22 mouse cellular contexts compared by ENCODE assay signal in genomic region chr6:55278520-55278919, GRCm38 (mm10). TPM values are rescaled to one million over a fixed set of nuclear protein-coding genes. Genes with fewer than 3 reads are reported as not detected.
DNase-seq lines count a peak whose midpoint lies in the region; ATAC-seq and TF ChIP-seq lines count a peak whose summit lies in the region.
"Had no signal": no experiment of that assay in that cellular context is flagged by ENCODE, and none has a peak within 500 bp of the region (broad histone marks: within the 10 kb centered on the region; RNA-seq: fewer than 3 reads in every experiment).

No protein-coding gene starts in this region.

- no peak overlapping the region for H3K9ac ChIP-seq in kidney, embryonic 16.5 days (replicated peaks; ENCODE audit: low read length)
- no peak overlapping the region for H3K9ac ChIP-seq in liver, embryonic 13.5 days
- H3K9ac ChIP-seq in liver, embryonic 11.5 days (ENCODE audit: low read depth, low read length), result no peak overlapping the region
- no peak overlapping the region for H3K9ac ChIP-seq in liver, postnatal 0 days (replicated peaks)
- H3K9ac ChIP-seq in midbrain, postnatal 0 days (replicated peaks; ENCODE audit: low read length, poor library complexity, severe bottlenecking), result no peak overlapping the region
- H3K9ac ChIP-seq: forebrain, embryonic 15.5 days; limb, embryonic 13.5 days; stomach, embryonic 15.5 days had no signal

- no peaks in the 10 kb centered on the region for H3K27me3 ChIP-seq in kidney, embryonic 16.5 days (ENCODE audit: insufficient read depth, low read length)
- no peaks in the 10 kb centered on the region for H3K27me3 ChIP-seq in liver, embryonic 13.5 days
- H3K27me3 ChIP-seq in liver, embryonic 11.5 days (replicated peaks; ENCODE audit: control insufficient read depth, insufficient read depth, low read length), result no peaks in the 10 kb centered on the region
- H3K27me3 ChIP-seq in liver, postnatal 0 days (ENCODE audit: insufficient read depth, low read length), result no peaks in the 10 kb centered on the region
- H3K27me3 ChIP-seq in midbrain, postnatal 0 days (ENCODE audit: insufficient read depth, low read length), result no peaks in the 10 kb centered on the region
- H3K27me3 ChIP-seq: forebrain, embryonic 15.5 days; limb, embryonic 13.5 days; stomach, embryonic 15.5 days had no signal

- TF ChIP-seq EP300 in liver, postnatal 0 days (IDR thresholded peaks at IDR 0.05; ENCODE audit: low read depth), result peak; percentile 72

- WGBS in kidney, embryonic 16.5 days, result 47% methylated on average over 4 of the region's 4 CpGs
- 61% methylated on average over 4 of the region's 4 CpGs for WGBS in liver, embryonic 13.5 days (ENCODE audit: insufficient replicate concordance)
- 69% methylated on average over 4 of the region's 4 CpGs for WGBS in liver, embryonic 11.5 days
- WGBS in liver, postnatal 0 days (ENCODE audit: insufficient replicate concordance), result 56% methylated on average over 4 of the region's 4 CpGs
- 97% methylated on average over 4 of the region's 4 CpGs for WGBS in midbrain, postnatal 0 days

- H3K4me3 ChIP-seq in kidney, embryonic 16.5 days (ENCODE audit: low read length), result no peak overlapping the region
- no peak overlapping the region for H3K4me3 ChIP-seq in liver, embryonic 13.5 days (replicated peaks)
- H3K4me3 ChIP-seq in liver, embryonic 11.5 days (ENCODE audit: low read depth, low read length), result no peak overlapping the region
- no peak overlapping the region for H3K4me3 ChIP-seq in liver, postnatal 0 days (ENCODE audit: low read depth, low read length)
- H3K4me3 ChIP-seq in midbrain, postnatal 0 days (ENCODE audit: low read depth, low read length), result no peak overlapping the region
- H3K4me3 ChIP-seq: forebrain, embryonic 15.5 days; limb, embryonic 13.5 days; midbrain, embryonic 10.5 days; stomach, embryonic 15.5 days had no signal

- DNase-seq in embryo, embryonic 10 days (ENCODE audit: low spot score), result peak; percentile 32
- no peak for DNase-seq in embryo, embryonic 9.5 days (ENCODE audit: extremely low spot score)
- DNase-seq in kidney, adult 18-20 months, result peak; percentile 41
- no peak for DNase-seq in liver, embryonic 13.5 days
- no peak for DNase-seq in liver, embryonic 11.5 days (ENCODE audit: low spot score)
- DNase-seq in liver, postnatal 0 days, result no peak
- no peak for DNase-seq in midbrain, postnatal 0 days (ENCODE audit: low spot score)
- DNase-seq: adrenal gland, postnatal 25 days; cerebellum, adult 8-10 months; gastrocnemius, postnatal 14 days; heart, postnatal 10 days; thymus, postnatal 36 days had no signal

- H3K4me2 ChIP-seq in kidney, embryonic 16.5 days (replicated peaks; ENCODE audit: low read depth, low read length), result no peak overlapping the region
- no peak overlapping the region for H3K4me2 ChIP-seq in liver, embryonic 13.5 days
- no peak overlapping the region for H3K4me2 ChIP-seq in liver, embryonic 11.5 days
- H3K4me2 ChIP-seq in liver, postnatal 0 days (ENCODE audit: low read depth, low read length), result no peak overlapping the region
- no peak overlapping the region for H3K4me2 ChIP-seq in midbrain, postnatal 0 days (ENCODE audit: low read depth, low read length, poor library complexity, severe bottlenecking)
- H3K4me2 ChIP-seq: forebrain, embryonic 15.5 days; heart, embryonic 11.5 days; limb, embryonic 13.5 days; stomach, embryonic 15.5 days had no signal

- TF ChIP-seq CTCF in liver, postnatal 0 days (IDR thresholded peaks at IDR 0.05; ENCODE audit: low read depth), result no peak
- TF ChIP-seq CTCF in midbrain, postnatal 0 days (IDR thresholded peaks at IDR 0.05), result no peak

- peaks cover 4% of the 10 kb centered on the region; the same call in 1 of the 2 replicates for H3K9me3 ChIP-seq in kidney, embryonic 16.5 days (ENCODE audit: low read length)
- H3K9me3 ChIP-seq in liver, embryonic 13.5 days (replicated peaks), result no peaks in the 10 kb centered on the region
- no peaks in the 10 kb centered on the region; the same call in 1 of the 2 replicates for H3K9me3 ChIP-seq in liver, embryonic 11.5 days (ENCODE audit: control insufficient read depth, low read length)
- no peaks in the 10 kb centered on the region for H3K9me3 ChIP-seq in liver, postnatal 0 days (ENCODE audit: low read length)
- no peaks in the 10 kb centered on the region for H3K9me3 ChIP-seq in midbrain, postnatal 0 days (ENCODE audit: low read length)
- H3K9me3 ChIP-seq: forebrain, embryonic 15.5 days; stomach, embryonic 15.5 days had no signal

- H3K36me3 ChIP-seq in kidney, embryonic 16.5 days (ENCODE audit: insufficient read depth, low read length), result peaks cover 16% of the 10 kb centered on the region
- no peaks in the 10 kb centered on the region for H3K36me3 ChIP-seq in liver, embryonic 13.5 days
- no peaks in the 10 kb centered on the region for H3K36me3 ChIP-seq in liver, embryonic 11.5 days (ENCODE audit: control insufficient read depth, insufficient read depth, low read length)
- no peaks in the 10 kb centered on the region for H3K36me3 ChIP-seq in liver, postnatal 0 days (replicated peaks; ENCODE audit: insufficient read depth, low read length)
- H3K36me3 ChIP-seq in midbrain, postnatal 0 days (ENCODE audit: insufficient read depth, low read length), result no peaks in the 10 kb centered on the region
- H3K36me3 ChIP-seq: forebrain, embryonic 15.5 days; stomach, embryonic 15.5 days had no signal

- no peak overlapping the region for H3K27ac ChIP-seq in kidney, embryonic 16.5 days (ENCODE audit: low read length)
- H3K27ac ChIP-seq in liver, embryonic 13.5 days, result peak overlapping the region; percentile 9; the same call in 1 of the 2 replicates
- no peak overlapping the region for H3K27ac ChIP-seq in liver, embryonic 11.5 days (ENCODE audit: low read depth, low read length)
- 0 out of 2 replicates have a peak overlapping the region, but pooled peaks have one; percentile 7 for H3K27ac ChIP-seq in liver, postnatal 0 days (ENCODE audit: low read depth)
- H3K27ac ChIP-seq in midbrain, postnatal 0 days (ENCODE audit: low read depth, low read length), result no peak overlapping the region
- H3K27ac ChIP-seq: forebrain, embryonic 15.5 days; hindbrain, postnatal 0 days; kidney, postnatal 0 days; midbrain, embryonic 10.5 days; stomach, embryonic 15.5 days had no signal

- no peak for ATAC-seq in kidney, embryonic 16.5 days (ENCODE audit: low FRiP score, low TSS enrichment)
- ATAC-seq in liver, embryonic 13.5 days (ENCODE audit: low read depth), result peak; percentile 16; the same call in 1 of the 2 replicates
- no peak for ATAC-seq in liver, embryonic 11.5 days (replicated peaks; ENCODE audit: low FRiP score)
- ATAC-seq in liver, postnatal 0 days, result peak; percentile 45
- ATAC-seq in midbrain, postnatal 0 days (ENCODE audit: low FRiP score), result no peak
- ATAC-seq: forebrain, embryonic 15.5 days; hindbrain, postnatal 0 days; lung, postnatal 0 days; midbrain, embryonic 16.5 days had no signal

- no peaks in the 10 kb centered on the region; the same call in 1 of the 2 replicates for H3K4me1 ChIP-seq in kidney, embryonic 16.5 days (ENCODE audit: insufficient read depth, low read length)
- peaks cover 63% of the 10 kb centered on the region for H3K4me1 ChIP-seq in liver, embryonic 13.5 days (replicated peaks)
- H3K4me1 ChIP-seq in liver, embryonic 11.5 days (replicated peaks; ENCODE audit: control insufficient read depth, insufficient read depth, low read length), result peaks cover 25% of the 10 kb centered on the region
- H3K4me1 ChIP-seq in liver, postnatal 0 days (ENCODE audit: insufficient read depth), result peaks cover 32% of the 10 kb centered on the region
- no peaks in the 10 kb centered on the region for H3K4me1 ChIP-seq in midbrain, postnatal 0 days (ENCODE audit: insufficient read depth, low read length)
- H3K4me1 ChIP-seq: forebrain, embryonic 15.5 days; midbrain, embryonic 10.5 days; stomach, embryonic 15.5 days had no signal

RNA-seq across cellular contexts. Expression of gene Aqp1, which starts 57.7 kb away (rescaled TPM):
- 50.8 and 69.9 TPM in 2 replicates for polyA plus RNA-seq in kidney, embryonic 16.5 days (2015; fragmentation: Nextera tagmentation; extraction: Ambion mirVana)
- polyA plus RNA-seq in liver, embryonic 13.5 days (2015; fragmentation: Nextera tagmentation; extraction: Ambion mirVana), result 41.7 and 45.2 TPM in 2 replicates
- polyA plus RNA-seq in liver, embryonic 11.5 days (2014; fragmentation: Nextera tagmentation; extraction: Ambion mirVana), result 6.1 and 8.0 TPM in 2 replicates
- polyA plus RNA-seq in liver, postnatal 0 days (2015; fragmentation: Nextera tagmentation; extraction: Ambion mirVana), result 134 and 135 TPM in 2 replicates
- 2.2 and 13.2 TPM in 2 replicates for total RNA-seq in midbrain, postnatal 0 days (2014; rRNA removed)
- polyA plus RNA-seq in midbrain, postnatal 0 days (2015; fragmentation: Nextera tagmentation; extraction: Ambion mirVana), result 0.63 and 1.1 TPM in 2 replicates

Comparison
In these comparisons a context has a peak if more than half of its experiments do, and no peak if none do; other contexts are left out.
1. DNase-seq: peak in embryo, embryonic 10 days (single experiment) and kidney, adult 18-20 months (single experiment); none in embryo, embryonic 9.5 days (single experiment), liver, embryonic 13.5 days (single experiment), liver, embryonic 11.5 days (single experiment), liver, postnatal 0 days (single experiment) and midbrain, postnatal 0 days (single experiment).
2. ATAC-seq: peak in liver, embryonic 13.5 days (single experiment) and liver, postnatal 0 days (single experiment); none in kidney, embryonic 16.5 days (single experiment), liver, embryonic 11.5 days (single experiment) and midbrain, postnatal 0 days (single experiment).
3. H3K27ac ChIP-seq: peak in liver, embryonic 13.5 days (single experiment) and liver, postnatal 0 days (single experiment); none in kidney, embryonic 16.5 days (single experiment), liver, embryonic 11.5 days (single experiment) and midbrain, postnatal 0 days (single experiment).